Mouse (Mus musculus): ENCODE data around the gene Anxa9. TPM values are rescaled to one million over a fixed set of nuclear protein-coding genes. Genes with fewer than 3 reads are reported as not detected.
A peak's percentile ranks its signal among the peaks of the same experiment; 100 is the strongest.
"Not testable (repeated sequence)": the region's sequence is repeated elsewhere in the genome, so short reads cannot be mapped to it uniquely, and the experiment has no call there.

The Anxa9 gene
- total RNA-seq (2021) = 1 to 10 TPM; 1.5 TPM
- long read RNA-seq, experiment 1 = 0 reads
- long read RNA-seq, experiment 2 = 0 reads

DNA sequence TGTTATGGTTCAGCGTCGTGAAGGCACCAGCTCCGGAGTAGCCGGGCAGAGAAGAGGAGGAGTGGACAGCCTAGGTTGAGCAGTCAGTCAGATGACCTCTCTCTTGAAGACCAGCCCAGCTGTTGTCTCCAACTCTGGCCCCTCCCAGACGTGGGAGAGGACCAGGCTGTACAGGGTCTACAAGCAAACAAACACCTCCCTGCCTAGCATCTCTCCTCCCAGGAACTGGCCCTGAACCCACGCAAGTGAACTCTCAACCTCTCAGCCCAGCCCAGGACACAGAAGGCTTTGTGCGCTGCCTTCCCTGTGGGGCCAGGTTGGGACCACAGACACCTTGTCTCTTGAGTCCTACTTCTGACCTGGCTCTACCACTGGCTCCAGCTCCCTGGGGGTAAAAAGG lies at the start of gene Anxa9:
Gene Anxa9 (minus strand): TSS at position 77 of the 400 bp plus-strand sequence.
- no peak for TF ChIP-seq CTCF (conservative IDR thresholded peaks at IDR 0.05)
- DNase-seq (ENCODE audit: low spot score in 2 of 2) = no peak
- Histone ChIP-seq H3K27ac (no peak within 1 kb of the TSS), H3K4me3 (no peak within 1 kb of the TSS)

DNA sequence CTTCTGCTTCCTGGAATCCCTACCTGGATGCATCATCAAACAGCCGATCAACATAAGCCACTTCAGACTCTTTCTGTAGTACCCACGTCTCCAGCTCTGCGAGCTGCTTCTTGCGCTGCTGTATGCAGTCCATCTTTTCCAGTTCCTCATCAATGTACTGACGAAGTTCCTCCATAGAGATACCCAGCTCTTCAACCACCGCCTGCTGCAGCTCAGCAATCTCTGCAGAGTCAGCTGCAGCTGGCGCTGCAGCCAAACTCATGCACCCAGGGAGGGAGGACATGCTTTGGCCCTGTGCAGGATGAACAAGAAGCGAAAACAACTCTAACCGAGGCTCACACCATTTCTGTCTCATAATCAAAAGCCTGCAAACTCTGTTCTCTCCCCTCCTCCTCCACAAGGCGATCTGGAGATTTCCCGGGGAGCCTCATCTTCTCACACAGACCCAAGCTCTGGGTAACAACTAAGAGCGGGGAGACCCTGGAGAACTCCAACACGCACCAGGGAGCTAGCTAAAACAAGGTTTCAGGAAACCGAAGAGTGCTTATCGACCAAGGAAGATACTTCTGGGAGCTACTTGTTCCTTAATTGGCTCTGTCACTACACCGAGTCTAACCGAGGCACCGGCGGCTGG lies 49.1 kb upstream of the Anxa9 start:
- not testable (repeated sequence) for DNase-seq (ENCODE audit: low spot score in 2 of 2); H3K27ac ChIP-seq
- H3K4me3 ChIP-seq = peak overlapping the region; percentile 44; the same call in 1 of the 2 replicates

DNA sequence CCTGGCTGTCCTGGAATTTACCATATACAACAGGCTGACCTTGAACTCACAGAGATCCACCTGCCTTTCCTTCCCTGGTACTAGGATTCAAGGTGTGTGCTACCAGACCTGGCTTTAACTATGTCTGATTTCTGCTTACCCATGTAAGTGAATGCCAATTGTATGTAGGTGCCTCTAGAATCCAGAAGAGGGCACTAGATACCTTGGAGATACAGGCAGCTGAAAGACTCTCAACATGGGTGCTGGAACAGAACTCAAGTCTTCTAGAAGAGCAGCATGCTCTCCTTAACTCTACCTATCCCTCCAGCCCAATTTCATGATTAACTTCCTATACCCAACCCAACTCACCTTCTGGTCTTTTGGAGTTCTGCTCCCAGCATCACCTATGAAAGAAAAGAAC lies 42.5 kb upstream of the Anxa9 start:
- TF ChIP-seq CTCF (conservative IDR thresholded peaks at IDR 0.05) = peak; percentile 78
- no peak for DNase-seq (ENCODE audit: low spot score in 2 of 2)
- Histone ChIP-seq H3K27ac (no peak overlapping the region), H3K4me3 (no peak overlapping the region)

DNA sequence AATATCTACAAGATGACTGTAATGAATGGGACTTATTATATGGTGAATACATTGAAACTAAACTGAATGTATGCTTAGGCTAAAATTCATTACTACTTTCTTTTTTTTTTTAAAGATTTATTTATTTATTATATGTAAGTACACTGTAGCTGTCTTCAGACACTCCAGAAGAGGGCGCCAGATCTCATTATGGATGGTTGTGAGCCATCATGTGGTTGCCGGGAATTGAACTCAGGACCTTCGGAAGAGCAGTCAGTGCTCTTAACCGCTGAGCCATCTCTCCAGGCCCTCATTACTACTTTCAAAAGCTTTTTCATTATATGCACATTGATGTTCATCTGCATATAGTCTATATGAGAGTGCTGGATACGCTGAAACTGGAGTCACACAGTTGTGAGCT lies 41.4 kb upstream of the Anxa9 start:
- not testable (repeated sequence) for H3K4me3 ChIP-seq; H3K27ac ChIP-seq; DNase-seq (ENCODE audit: low spot score in 2 of 2)
- TF ChIP-seq CTCF (conservative IDR thresholded peaks at IDR 0.05) = peak; percentile 61

DNA sequence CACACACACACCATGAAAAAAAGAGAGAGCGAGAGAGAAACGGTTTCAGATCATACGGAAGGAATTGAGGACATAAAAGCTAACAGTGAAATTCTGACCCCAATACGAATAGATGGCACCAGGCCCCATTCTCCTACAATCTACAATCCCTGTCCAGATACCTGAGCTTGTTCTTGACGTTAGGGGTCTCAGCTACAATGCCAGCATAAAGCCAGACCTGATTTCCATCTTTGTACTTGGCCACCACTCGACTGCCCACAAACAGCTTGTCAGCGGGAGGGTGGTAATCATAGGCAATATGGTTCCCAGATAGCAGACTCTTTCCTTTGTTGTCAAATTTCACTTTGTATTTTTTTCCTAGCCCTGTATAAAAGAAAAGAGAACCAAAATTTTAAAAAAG lies 39.5 kb upstream of the Anxa9 start:
- H3K27ac ChIP-seq = no peak overlapping the region
- no peak for DNase-seq (ENCODE audit: low spot score in 2 of 2)
- no peak overlapping the region for H3K4me3 ChIP-seq
- TF ChIP-seq CTCF (conservative IDR thresholded peaks at IDR 0.05) = no peak

DNA sequence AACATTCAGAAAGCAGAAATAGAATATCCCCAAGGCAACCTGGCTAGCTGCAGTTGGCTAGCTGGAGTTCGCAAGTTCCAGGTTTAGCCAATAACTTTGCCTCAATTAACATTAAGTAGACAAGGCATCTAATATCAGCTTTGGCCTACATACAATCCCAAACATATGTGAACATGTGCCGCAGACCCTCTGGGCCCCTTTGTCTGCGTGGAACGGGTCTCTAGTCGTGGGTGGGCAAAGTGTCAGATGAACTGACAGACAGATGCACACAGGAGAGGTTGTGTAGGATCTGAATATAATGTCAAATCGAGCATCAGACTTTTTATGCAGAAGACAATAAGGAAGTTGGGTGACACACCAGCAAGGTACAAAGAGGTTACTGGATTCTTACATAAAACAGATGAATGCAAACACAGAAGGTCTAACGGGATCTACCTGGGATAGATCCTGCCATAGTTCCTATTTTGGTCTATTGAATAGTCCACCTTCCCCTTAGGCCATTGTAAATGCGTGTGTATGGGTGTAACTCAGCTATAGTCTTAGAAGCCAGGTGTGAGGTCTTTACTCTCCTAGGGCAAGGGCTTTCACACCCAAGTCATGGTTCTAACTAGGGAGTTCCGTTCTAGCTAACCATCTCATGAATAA lies 36.5 kb upstream of the Anxa9 start:
- H3K27ac ChIP-seq; DNase-seq (ENCODE audit: low spot score in 2 of 2); H3K4me3 ChIP-seq: not testable (repeated sequence)

DNA sequence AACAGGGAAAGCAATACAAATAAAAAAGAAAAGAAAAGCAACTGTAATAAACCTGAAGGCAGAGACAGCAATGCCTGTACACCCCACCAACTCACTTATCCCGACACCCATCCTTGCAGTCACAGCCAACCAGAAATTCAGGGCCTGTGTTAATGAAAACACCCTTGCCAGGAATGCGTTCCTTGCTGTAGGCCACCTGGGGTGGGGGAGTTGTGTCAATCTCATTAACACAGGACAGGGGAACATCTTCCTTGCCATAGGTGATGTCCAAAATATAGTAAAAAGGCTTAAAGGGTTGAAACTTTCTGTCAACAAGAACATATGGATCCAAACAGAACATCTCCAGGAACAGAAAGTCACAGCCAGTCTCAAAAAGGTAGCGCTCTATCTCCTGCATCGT lies 31.3 kb upstream of the Anxa9 start:
- Histone ChIP-seq H3K27ac (no peak overlapping the region), H3K4me3 (no peak overlapping the region)
- no peak for TF ChIP-seq CTCF (conservative IDR thresholded peaks at IDR 0.05)
- no peak for DNase-seq (ENCODE audit: low spot score in 2 of 2)

DNA sequence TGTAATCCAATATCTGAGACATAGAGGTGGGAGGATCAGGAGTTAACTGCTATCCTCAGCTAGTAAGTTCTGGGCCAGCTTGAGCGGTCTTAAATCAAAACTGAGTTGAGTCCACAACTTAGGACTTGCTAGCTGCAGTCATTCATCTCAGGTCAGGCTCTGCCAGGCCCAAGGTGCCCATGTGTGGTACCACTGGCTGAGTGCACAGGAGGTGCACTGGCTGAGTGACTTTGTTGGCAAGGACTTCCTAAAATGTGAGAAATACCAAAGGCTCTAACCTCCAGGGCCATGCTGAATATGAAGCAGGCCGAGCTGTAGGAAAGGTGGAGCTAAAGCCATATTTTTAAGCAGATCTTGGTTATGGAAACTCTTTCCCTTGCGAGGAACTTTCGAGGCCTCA lies 30.4 kb upstream of the Anxa9 start:
- Histone ChIP-seq H3K4me3 (no peak overlapping the region), H3K27ac (no peak overlapping the region)
- DNase-seq (ENCODE audit: low spot score in 2 of 2) = no peak
- TF ChIP-seq CTCF (conservative IDR thresholded peaks at IDR 0.05) = no peak

DNA sequence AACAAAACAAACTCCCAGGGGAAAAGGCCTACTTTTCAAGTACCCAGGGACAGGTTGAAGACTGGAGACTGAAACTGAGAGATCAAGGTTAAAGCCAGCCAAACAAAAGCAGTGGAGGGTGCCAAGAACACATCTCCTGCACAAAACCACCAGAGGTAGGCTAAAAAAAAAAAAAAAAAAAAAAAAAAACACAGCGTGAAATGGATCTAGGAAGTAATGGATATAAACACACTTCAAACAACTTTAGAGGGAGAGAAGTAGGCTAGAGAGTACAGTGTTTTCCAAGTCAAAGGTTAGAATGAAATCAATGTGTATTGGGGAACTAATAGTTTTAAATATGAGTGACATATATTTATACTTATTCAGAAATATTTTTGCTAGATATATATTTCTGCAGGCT lies 24.6 kb upstream of the Anxa9 start:
- Histone ChIP-seq H3K27ac (no peak overlapping the region), H3K4me3 (no peak overlapping the region)
- TF ChIP-seq CTCF (conservative IDR thresholded peaks at IDR 0.05) = no peak
- no peak for DNase-seq (ENCODE audit: low spot score in 2 of 2)

DNA sequence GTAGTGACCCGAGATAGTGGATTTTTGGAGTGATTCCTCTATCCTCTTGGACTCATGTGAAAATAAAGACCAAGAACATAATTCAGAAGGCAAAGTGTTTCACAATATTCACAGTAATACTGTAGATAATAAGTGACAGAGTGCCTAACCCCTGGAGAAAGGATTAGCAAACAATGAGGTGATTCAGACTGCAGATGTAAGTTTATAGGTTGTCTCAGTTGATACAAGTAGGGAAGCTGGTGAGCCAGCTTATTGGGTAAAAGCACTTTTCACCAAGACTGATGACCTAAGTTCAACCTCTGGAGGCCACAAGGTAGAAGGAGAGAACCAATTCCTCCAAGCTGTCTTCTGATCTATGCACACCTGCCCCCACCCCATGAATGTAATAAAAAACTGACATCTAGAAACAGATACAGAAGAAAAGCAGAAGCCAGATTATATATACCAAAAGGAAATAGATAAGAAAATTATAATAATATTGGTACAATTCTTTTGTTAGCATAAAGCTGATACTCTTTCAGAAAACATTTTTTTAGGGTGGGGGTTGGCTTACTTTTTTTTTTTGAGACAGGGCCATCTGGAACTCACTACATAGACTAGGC lies 21.9 kb upstream of the Anxa9 start:
- DNase-seq (ENCODE audit: low spot score in 2 of 2) = no peak
- no peak for TF ChIP-seq CTCF (conservative IDR thresholded peaks at IDR 0.05)
- Histone ChIP-seq H3K27ac (no peak overlapping the region), H3K4me3 (no peak overlapping the region)

DNA sequence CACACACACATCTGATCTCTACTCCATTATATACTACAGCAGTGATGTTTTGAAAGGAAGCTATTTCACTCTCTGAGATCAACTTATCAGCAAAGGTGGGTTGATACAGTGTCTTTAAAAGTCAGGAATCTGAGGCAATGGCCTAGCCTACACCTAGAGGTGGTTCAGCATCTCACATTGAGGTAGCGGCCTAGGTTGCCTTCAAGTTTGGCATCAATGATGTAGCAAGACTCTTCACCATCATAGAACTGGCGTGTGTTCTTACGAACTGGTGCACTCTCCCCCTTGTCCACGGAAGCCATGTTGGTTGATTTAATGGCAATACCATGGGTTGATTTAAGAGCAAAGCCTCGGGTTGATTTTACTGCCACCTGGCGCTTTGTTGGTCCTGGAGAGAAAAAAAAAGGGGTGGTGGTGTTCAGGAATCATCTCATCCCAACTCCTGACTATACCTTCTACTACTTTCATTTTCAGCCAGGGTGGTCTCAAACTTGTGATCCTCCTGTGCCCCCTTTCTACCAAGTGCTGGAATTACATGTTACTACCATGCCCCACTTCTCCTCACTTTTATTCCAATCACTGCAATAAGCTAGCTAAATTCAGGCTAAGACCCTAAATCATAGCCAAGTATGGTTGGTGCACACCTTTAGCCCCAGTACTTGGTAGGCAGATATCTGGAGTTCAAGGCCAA lies 17.6 kb upstream of the Anxa9 start:
- TF ChIP-seq CTCF (conservative IDR thresholded peaks at IDR 0.05) = peak; percentile 64
- no peak overlapping the region for H3K27ac ChIP-seq
- H3K4me3 ChIP-seq = no peak overlapping the region
- DNase-seq (ENCODE audit: low spot score in 2 of 2) = no peak

DNA sequence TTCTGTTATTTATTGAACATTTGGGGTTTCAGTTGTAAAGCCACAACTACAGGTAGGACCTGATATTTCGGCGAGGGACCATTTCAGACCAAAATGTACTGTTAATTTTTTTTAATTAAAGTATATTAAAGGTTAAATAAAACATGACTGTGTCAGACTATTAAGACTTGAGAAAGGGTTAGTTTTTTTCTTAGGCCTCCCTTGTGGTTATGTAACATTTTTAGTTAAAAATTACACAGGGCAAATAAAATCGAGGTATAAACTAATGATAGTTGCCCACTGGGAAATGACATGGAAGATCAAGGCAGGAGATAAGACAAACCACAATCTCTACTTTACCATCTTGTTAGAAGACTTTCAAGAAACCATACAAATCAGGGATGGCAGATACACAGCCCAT lies 16.5 kb upstream of the Anxa9 start:
- Histone ChIP-seq H3K27ac (peak overlapping the region; percentile 75; the same call in 1 of the 2 replicates), H3K4me3 (no peak overlapping the region)
- DNase-seq (ENCODE audit: low spot score in 2 of 2) = no peak
- no peak for TF ChIP-seq CTCF (conservative IDR thresholded peaks at IDR 0.05)

All from layer of hippocampus, adult 2 months (tissue).